Mouse (Mus musculus): ENCODE results near the gene Gfm1. TPM values are rescaled to one million over a fixed set of nuclear protein-coding genes. Genes with fewer than 3 reads are reported as not detected.

The Gfm1 gene
- polyA plus RNA-seq, 1 experiment from 2014 or later = 34.0 TPM

DNA sequence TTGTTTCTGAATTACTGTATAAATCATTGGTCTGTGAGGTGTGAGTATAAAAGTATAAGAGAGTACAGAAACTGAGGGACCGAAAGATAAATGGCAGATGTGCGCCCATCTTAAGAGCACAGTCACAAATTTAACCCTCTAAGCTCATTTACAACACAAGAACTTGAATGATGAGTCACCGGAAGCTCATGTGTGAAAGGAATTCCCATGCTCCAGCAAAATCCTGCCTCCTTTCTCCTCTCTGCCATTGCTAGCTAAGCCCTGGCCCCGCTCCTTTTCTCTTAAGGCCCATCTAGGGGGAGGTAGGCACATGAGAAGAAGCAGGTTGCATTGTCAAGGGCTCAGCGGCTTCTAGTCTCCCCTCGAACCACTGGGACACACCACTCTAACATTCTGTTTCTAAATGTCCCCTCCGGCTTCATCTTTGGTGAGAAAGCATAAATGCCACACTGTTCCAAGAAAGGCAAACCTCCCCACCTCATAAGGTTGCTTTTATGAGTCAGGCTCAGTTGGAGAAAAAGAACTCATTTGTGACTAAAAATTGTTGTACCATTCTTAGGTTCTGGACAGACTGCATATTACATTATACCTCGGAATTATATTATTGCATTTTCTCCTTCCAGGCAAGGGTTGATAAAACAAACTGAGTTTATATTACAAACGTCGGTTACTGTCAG, 78.5 kb downstream of the Gfm1 start:
- no peak overlapping the region for H3K4me2 ChIP-seq (ENCODE audit: low read length)
- H3K9me3 ChIP-seq (ENCODE audit: control insufficient read depth, low read length) = no peaks in the 10 kb centered on the region
- no peaks in the 10 kb centered on the region for H3K27me3 ChIP-seq (replicated peaks; ENCODE audit: control insufficient read depth, insufficient read depth, low read length)
- WGBS = 89% methylated on average over 10 of the region's 10 CpGs
- no peak overlapping the region for H3K9ac ChIP-seq (ENCODE audit: low read depth, low read length)
- no peak overlapping the region for H3K27ac ChIP-seq (ENCODE audit: low read depth, low read length)
- ATAC-seq = no peak
- no peaks in the 10 kb centered on the region for H3K4me1 ChIP-seq (ENCODE audit: control insufficient read depth, insufficient read depth, low read depth, low read length)
- H3K36me3 ChIP-seq (ENCODE audit: control insufficient read depth, insufficient read depth, low read length) = no peaks in the 10 kb centered on the region
- H3K4me3 ChIP-seq (ENCODE audit: low read length) = no peak overlapping the region

DNA sequence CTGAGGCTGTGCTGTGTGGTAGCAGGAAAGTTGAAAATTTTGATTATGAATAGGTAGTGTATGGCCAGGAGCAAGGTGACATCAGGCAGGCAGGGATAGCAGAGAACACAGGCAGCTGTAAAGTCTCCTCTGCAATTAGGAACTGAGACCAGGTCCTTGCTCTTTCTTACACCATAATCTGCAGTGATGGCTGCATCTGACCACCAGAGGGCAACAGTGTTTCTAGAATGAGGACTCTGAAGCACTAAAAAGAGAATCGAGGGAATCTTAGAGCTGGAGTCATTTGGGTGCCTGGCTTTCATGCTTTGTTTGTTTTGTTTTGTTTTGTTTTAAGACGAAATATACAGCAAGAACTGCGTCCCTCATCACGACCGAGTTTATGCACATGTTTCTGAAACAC, 82.9 kb downstream of the Gfm1 start:
- Histone ChIP-seq H3K4me2 (ENCODE audit: low read length) (no peak overlapping the region), H3K27me3 (replicated peaks; ENCODE audit: control insufficient read depth, insufficient read depth, low read length) (peaks cover 18% of the 10 kb centered on the region), H3K4me3 (ENCODE audit: low read length) (no peak overlapping the region), H3K27ac (ENCODE audit: low read depth, low read length) (no peak overlapping the region), H3K9me3 (ENCODE audit: control insufficient read depth, low read length) (no peaks in the 10 kb centered on the region), H3K4me1 (ENCODE audit: control insufficient read depth, insufficient read depth, low read depth, low read length) (peaks cover 6% of the 10 kb centered on the region; the same call in 1 of the 2 replicates), H3K9ac (ENCODE audit: low read depth, low read length) (no peak overlapping the region), H3K36me3 (ENCODE audit: control insufficient read depth, insufficient read depth, low read length) (no peaks in the 10 kb centered on the region)
- peak; percentile 85 for ATAC-seq
- 4% methylated on average over 5 of the region's 5 CpGs for WGBS

DNA sequence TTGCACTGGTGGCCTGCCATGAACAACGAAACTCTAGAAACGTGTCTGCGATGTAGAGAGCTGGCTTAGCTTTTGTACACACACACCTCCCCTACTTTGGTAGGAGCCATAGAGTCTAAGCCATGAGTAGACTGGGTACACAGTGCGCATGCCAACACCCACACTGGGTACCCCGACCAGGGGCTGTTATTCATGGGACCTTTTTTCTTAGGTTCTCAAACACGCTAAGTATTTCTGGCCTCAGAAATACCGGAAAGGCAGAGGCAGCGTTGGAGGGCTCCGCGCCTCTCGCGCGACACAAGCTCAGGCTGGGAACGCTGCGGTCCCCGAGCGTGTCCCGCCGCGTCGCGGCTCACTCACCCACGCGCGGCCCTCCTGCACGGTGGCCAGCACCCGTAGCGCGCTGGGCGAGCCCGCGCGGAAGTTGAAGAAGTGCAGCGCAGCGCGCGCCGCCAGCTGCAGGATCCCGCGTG, 84.9 kb downstream of the Gfm1 start:
- H3K27ac ChIP-seq (ENCODE audit: low read depth, low read length) = no peak overlapping the region
- 4% methylated on average over 40 of the region's 40 CpGs for WGBS

DNA sequence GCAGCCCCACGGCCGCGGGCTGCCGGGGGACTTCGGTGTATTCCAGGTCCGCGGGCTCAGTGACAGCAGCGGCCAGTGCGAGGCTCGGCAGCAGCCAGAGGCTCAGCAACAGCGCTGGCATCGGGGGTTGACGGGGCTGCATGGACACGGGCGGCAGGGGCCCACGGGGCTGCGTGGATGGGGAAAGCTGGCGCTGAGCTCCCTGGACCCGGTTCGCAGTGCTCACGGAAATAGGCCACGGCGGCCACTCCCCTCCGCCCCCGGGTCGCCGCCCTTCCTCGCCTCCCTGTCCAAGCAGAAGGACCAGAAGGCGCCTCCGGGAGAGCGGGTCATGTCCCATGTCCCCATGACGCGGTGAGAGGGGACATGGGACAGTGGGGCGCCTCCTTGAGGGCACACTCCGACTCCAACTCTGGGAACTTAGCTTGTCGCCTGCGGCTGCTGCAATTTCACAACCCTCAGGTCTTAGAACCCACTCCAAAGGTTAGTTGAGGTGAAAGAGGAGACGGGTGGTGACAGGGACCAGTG, 85.4 kb downstream of the Gfm1 start, which contains the start of gene Rarres1:
Gene Rarres1, minus strand, starts transcription at position 250 of the 528 bp plus-strand sequence.
- ATAC-seq = peak; percentile 72
- H3K4me3 ChIP-seq (ENCODE audit: low read length) = peak within 1 kb of the TSS; percentile 74
- peaks cover 6% of the 10 kb centered on the region; the same call in 1 of the 2 replicates for H3K4me1 ChIP-seq (ENCODE audit: control insufficient read depth, insufficient read depth, low read depth, low read length)
- H3K4me2 ChIP-seq (ENCODE audit: low read length) = peak within 1 kb of the TSS; percentile 100
- H3K36me3 ChIP-seq (ENCODE audit: control insufficient read depth, insufficient read depth, low read length) = no peaks in the 10 kb centered on the region
- 2% methylated on average over 34 of the region's 38 CpGs for WGBS
- H3K9ac ChIP-seq (ENCODE audit: low read depth, low read length) = peak within 1 kb of the TSS; percentile 70
- no peaks in the 10 kb centered on the region for H3K9me3 ChIP-seq (ENCODE audit: control insufficient read depth, low read length)
- H3K27me3 ChIP-seq (replicated peaks; ENCODE audit: control insufficient read depth, insufficient read depth, low read length) = peaks cover 18% of the 10 kb centered on the region
- H3K27ac ChIP-seq (ENCODE audit: low read depth, low read length) = no peak within 1 kb of the TSS

More for the DNA sequence above, 84.9 kb downstream of the Gfm1 start:
- peaks cover 18% of the 10 kb centered on the region for H3K27me3 ChIP-seq (replicated peaks; ENCODE audit: control insufficient read depth, insufficient read depth, low read length)
- peak overlapping the region; percentile 100 for H3K4me2 ChIP-seq (ENCODE audit: low read length)
- peak overlapping the region; percentile 70 for H3K9ac ChIP-seq (ENCODE audit: low read depth, low read length)
- H3K4me3 ChIP-seq (ENCODE audit: low read length) = peak overlapping the region; percentile 74
- H3K9me3 ChIP-seq (ENCODE audit: control insufficient read depth, low read length) = no peaks in the 10 kb centered on the region
- ATAC-seq = peak; percentile 68; the same call in 1 of the 2 replicates
- H3K36me3 ChIP-seq (ENCODE audit: control insufficient read depth, insufficient read depth, low read length) = no peaks in the 10 kb centered on the region
- H3K4me1 ChIP-seq (ENCODE audit: control insufficient read depth, insufficient read depth, low read depth, low read length) = peaks cover 6% of the 10 kb centered on the region; the same call in 1 of the 2 replicates

DNA sequence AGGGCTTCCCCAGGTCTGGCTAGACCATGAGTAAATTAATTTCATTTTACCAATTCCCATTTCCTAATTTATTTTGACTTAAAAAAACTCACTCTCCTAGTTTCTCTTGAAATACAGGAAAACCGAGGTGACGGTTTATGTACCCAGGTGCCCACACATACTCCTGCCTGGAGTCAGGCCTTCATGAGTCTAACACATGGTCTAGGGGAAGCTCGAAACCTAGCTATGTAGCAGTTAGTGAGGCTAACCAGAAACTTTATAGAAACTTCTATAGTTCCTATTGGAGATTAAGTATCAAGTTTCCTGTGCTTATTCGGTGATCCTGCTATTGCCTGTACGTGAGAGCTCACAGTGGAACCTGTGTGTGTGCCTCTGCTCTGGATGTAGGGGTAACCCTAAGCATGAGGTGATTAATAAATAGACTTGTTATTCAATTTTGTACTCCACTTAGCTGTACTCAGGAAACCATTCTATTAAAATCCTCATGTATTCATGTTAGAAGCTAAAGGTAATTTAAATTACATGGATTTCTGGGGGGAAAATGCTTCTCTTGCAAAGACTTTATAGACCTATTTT, 90.8 kb downstream of the Gfm1 start:
- Histone ChIP-seq H3K4me3 (ENCODE audit: low read length) (no peak overlapping the region), H3K27ac (ENCODE audit: low read depth, low read length) (no peak overlapping the region), H3K9ac (ENCODE audit: low read depth, low read length) (no peak overlapping the region), H3K36me3 (ENCODE audit: control insufficient read depth, insufficient read depth, low read length) (no peaks in the 10 kb centered on the region), H3K27me3 (replicated peaks; ENCODE audit: control insufficient read depth, insufficient read depth, low read length) (peaks cover 8% of the 10 kb centered on the region), H3K9me3 (ENCODE audit: control insufficient read depth, low read length) (no peaks in the 10 kb centered on the region), H3K4me2 (ENCODE audit: low read length) (no peak overlapping the region), H3K4me1 (ENCODE audit: control insufficient read depth, insufficient read depth, low read depth, low read length) (no peaks in the 10 kb centered on the region; the same call in 1 of the 2 replicates)
- 87% methylated on average over 5 of the region's 5 CpGs for WGBS
- ATAC-seq = no peak

DNA sequence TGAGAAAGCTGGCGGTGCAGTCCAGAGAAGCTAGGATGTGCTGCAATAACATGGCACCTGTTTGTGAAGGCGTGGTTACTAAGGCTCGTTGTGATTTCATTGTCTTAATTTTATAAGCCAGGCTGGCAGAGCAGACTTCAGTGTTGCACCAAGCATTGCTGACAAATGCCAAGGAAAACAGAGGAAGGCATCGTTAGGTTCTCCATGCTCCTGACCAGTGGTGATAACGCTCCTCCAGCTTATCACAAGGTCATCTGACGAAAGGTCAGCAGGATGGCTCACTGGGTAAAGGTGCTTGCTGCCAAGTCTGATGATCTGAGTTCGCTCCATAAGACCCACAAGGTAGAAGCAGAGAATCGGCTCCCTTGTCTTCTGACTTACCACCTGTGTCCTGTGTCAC, 92.8 kb downstream of the Gfm1 start:
- no peak for ATAC-seq
- H3K27ac ChIP-seq (ENCODE audit: low read depth, low read length) = no peak overlapping the region
- H3K27me3 ChIP-seq (replicated peaks; ENCODE audit: control insufficient read depth, insufficient read depth, low read length) = no peaks in the 10 kb centered on the region
- H3K4me3 ChIP-seq (ENCODE audit: low read length) = no peak overlapping the region
- no peak overlapping the region for H3K4me2 ChIP-seq (ENCODE audit: low read length)
- H3K9me3 ChIP-seq (ENCODE audit: control insufficient read depth, low read length) = no peaks in the 10 kb centered on the region
- no peak overlapping the region for H3K9ac ChIP-seq (ENCODE audit: low read depth, low read length)
- WGBS = 85% methylated on average over 8 of the region's 8 CpGs
- H3K36me3 ChIP-seq (ENCODE audit: control insufficient read depth, insufficient read depth, low read length) = no peaks in the 10 kb centered on the region
- no peaks in the 10 kb centered on the region for H3K4me1 ChIP-seq (ENCODE audit: control insufficient read depth, insufficient read depth, low read depth, low read length)

DNA sequence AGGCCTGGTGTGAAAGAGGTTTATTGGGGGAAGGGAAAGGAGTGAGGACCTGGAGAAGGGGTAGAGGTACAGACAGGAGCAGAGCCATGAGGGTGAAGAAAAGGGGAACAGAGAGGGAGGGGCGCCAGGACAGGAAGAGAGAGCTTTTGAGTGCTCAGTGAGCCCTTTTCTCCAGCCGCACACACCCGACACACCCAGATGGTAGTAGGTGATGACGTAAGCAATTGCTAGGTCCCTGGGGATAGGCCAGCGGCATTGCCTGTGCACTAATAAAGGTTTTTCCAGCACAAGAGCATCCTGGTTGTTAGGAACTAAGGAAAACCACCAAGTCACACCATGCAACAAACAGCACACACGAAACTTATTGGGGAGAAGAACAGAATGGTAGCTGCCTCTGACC, 94.9 kb downstream of the Gfm1 start:
- Histone ChIP-seq H3K27me3 (replicated peaks; ENCODE audit: control insufficient read depth, insufficient read depth, low read length) (no peaks in the 10 kb centered on the region), H3K27ac (ENCODE audit: low read depth, low read length) (no peak overlapping the region), H3K9me3 (ENCODE audit: control insufficient read depth, low read length) (no peaks in the 10 kb centered on the region), H3K4me3 (ENCODE audit: low read length) (no peak overlapping the region), H3K9ac (ENCODE audit: low read depth, low read length) (no peak overlapping the region), H3K4me2 (ENCODE audit: low read length) (no peak overlapping the region), H3K36me3 (ENCODE audit: control insufficient read depth, insufficient read depth, low read length) (no peaks in the 10 kb centered on the region), H3K4me1 (ENCODE audit: control insufficient read depth, insufficient read depth, low read depth, low read length) (no peaks in the 10 kb centered on the region)
- no peak for ATAC-seq
- WGBS = 81% methylated on average over 6 of the region's 6 CpGs

Other genes starting within 250 kb of the Gfm1 start
- 35.2 and 35.8 TPM in 2 replicates for gene Mlf1, start 56.0 kb upstream of the Gfm1 start, polyA plus RNA-seq (2015; fragmentation: Nextera tagmentation; extraction: Ambion mirVana)
- gene Gm17402, start 54.9 kb upstream of the Gfm1 start, polyA plus RNA-seq (2015; fragmentation: Nextera tagmentation; extraction: Ambion mirVana) = not detected in 2 replicates
- gene Lxn, start 33.8 kb downstream of the Gfm1 start, polyA plus RNA-seq (2015; fragmentation: Nextera tagmentation; extraction: Ambion mirVana) = 189 and 198 TPM in 2 replicates
- gene Rarres1, start 85.4 kb downstream of the Gfm1 start, polyA plus RNA-seq (2015; fragmentation: Nextera tagmentation; extraction: Ambion mirVana) = 2.4 and 2.7 TPM in 2 replicates
- gene Mfsd1, start 152.6 kb downstream of the Gfm1 start, polyA plus RNA-seq (2015; fragmentation: Nextera tagmentation; extraction: Ambion mirVana) = 34.9 and 36.5 TPM in 2 replicates

Measured in hindbrain, embryonic 16.5 days (tissue).